In genomic region chr9:102267311-102268027, GRCm38 (mm10) we compare ENCODE assay signal across 7 mouse cellular contexts.
A peak's percentile ranks its signal among the peaks of the same experiment; 100 is the strongest.
DNase-seq lines count a peak whose midpoint lies in the region; ATAC-seq and TF ChIP-seq lines count a peak whose summit lies in the region.

No protein-coding gene starts in this region.

- peak overlapping the region; percentile 29; the same call in 1 of the 2 replicates for H3K9ac ChIP-seq in hindbrain, embryonic 16.5 days (ENCODE audit: low read depth, low read length)
- H3K9ac ChIP-seq in limb, embryonic 13.5 days: peak overlapping the region; percentile 32; the same call in 1 of the 2 replicates

- H3K36me3 ChIP-seq in hindbrain, embryonic 16.5 days (ENCODE audit: control insufficient read depth, insufficient read depth, low read length): no peaks in the 10 kb centered on the region
- H3K36me3 ChIP-seq in limb, embryonic 13.5 days: no peaks in the 10 kb centered on the region
- no peaks in the 10 kb centered on the region for H3K36me3 ChIP-seq in myocyte (ENCODE audit: control insufficient read depth, insufficient read depth)

- no peak for TF ChIP-seq POLR2A in cerebellum, adult 2 months (IDR thresholded peaks at IDR 0.05; ENCODE audit: borderline replicate concordance, insufficient read depth, low read length)
- TF ChIP-seq POLR2A in myocyte (IDR thresholded peaks at IDR 0.05; ENCODE audit: insufficient read length, low read depth): no peak

- no peak for TF ChIP-seq CTCF in cerebellum, adult 2 months (IDR thresholded peaks at IDR 0.05; ENCODE audit: borderline replicate concordance, insufficient read depth, low read depth, low read length)

- no peaks in the 10 kb centered on the region for H3K27me3 ChIP-seq in cerebellum, adult 2 months (ENCODE audit: control insufficient read depth, insufficient read depth, low read length)
- H3K27me3 ChIP-seq in hindbrain, embryonic 16.5 days (replicated peaks; ENCODE audit: control insufficient read depth, insufficient read depth, low read length): no peaks in the 10 kb centered on the region; the same call in 1 of the 2 replicates
- peaks cover 33% of the 10 kb centered on the region for H3K27me3 ChIP-seq in limb, embryonic 13.5 days
- peaks cover 34% of the 10 kb centered on the region for H3K27me3 ChIP-seq in myocyte (ENCODE audit: control insufficient read depth, insufficient read depth, insufficient read length)

- 16% methylated on average over 18 of the region's 18 CpGs for WGBS in cerebellum, adult 2 months
- 4% methylated on average over 18 of the region's 18 CpGs for WGBS in hindbrain, embryonic 16.5 days
- under 1% methylated on average over 18 of the region's 18 CpGs for WGBS in limb, embryonic 13.5 days

- H3K4me3 ChIP-seq in cerebellum, adult 2 months (replicated peaks; ENCODE audit: insufficient read depth, low read depth, low read length): peak overlapping the region; percentile 49
- H3K4me3 ChIP-seq in hindbrain, embryonic 16.5 days (ENCODE audit: low read length): peak overlapping the region; percentile 34
- H3K4me3 ChIP-seq in limb, embryonic 13.5 days: peak overlapping the region; percentile 35
- no peak overlapping the region for H3K4me3 ChIP-seq in myocyte

- ATAC-seq in hindbrain, embryonic 16.5 days: peak; percentile 35
- ATAC-seq in limb, embryonic 13.5 days (ENCODE audit: low FRiP score, low read depth): no peak

- no peaks in the 10 kb centered on the region for H3K9me3 ChIP-seq in hindbrain, embryonic 16.5 days (ENCODE audit: control insufficient read depth, low read length)
- no peaks in the 10 kb centered on the region for H3K9me3 ChIP-seq in limb, embryonic 13.5 days

- DNase-seq in ZHBTc4 (ENCODE audit: low read depth, low spot score): peak; percentile 39
- peak; percentile 68 to 70 for DNase-seq in cerebellum, adult 2 months
- DNase-seq in frontal cortex, postnatal 36 days (ENCODE audit: low spot score in 2 of 2): peak; percentile 33 to 38
- no peak for DNase-seq in T-cell, adult 2 months (ENCODE audit: low spot score)

- no peak overlapping the region for H3ac ChIP-seq in myocyte (ENCODE audit: control insufficient read depth, insufficient read length)

- H3K4me1 ChIP-seq in cerebellum, adult 2 months (ENCODE audit: control insufficient read depth, insufficient read depth, low read length): peaks cover 16% of the 10 kb centered on the region
- H3K4me1 ChIP-seq in hindbrain, embryonic 16.5 days (ENCODE audit: control insufficient read depth, insufficient read depth, low read depth, low read length): peaks cover 21% of the 10 kb centered on the region
- peaks cover 16% of the 10 kb centered on the region for H3K4me1 ChIP-seq in limb, embryonic 13.5 days

- peak overlapping the region; percentile 58 for H3K4me2 ChIP-seq in hindbrain, embryonic 16.5 days (ENCODE audit: low read length)
- peak overlapping the region; percentile 66 for H3K4me2 ChIP-seq in limb, embryonic 13.5 days (replicated peaks)
- peak overlapping the region; percentile 48 for H3K4me2 ChIP-seq in myocyte (ENCODE audit: low read depth)

- H3K27ac ChIP-seq in cerebellum, adult 2 months (ENCODE audit: insufficient read depth, low read length): no peak overlapping the region
- no peak overlapping the region for H3K27ac ChIP-seq in hindbrain, embryonic 16.5 days (ENCODE audit: low read depth, low read length)
- no peak overlapping the region for H3K27ac ChIP-seq in limb, embryonic 13.5 days

- no peaks in the 10 kb centered on the region for H3K79me2 ChIP-seq in myocyte (ENCODE audit: control insufficient read depth, insufficient read depth)

TF ChIP-seq in myocyte, 11 proteins besides CTCF, POLR2A, EP300 and RAD21:
- no peak for TF ChIP-seq MAX (IDR thresholded peaks at IDR 0.05; ENCODE audit: low read depth)
